8 mouse cellular contexts compared by ENCODE assay signal in genomic region chr8:123373403-123374238, GRCm38 (mm10). TPM values are rescaled to one million over a fixed set of nuclear protein-coding genes. Genes with fewer than 3 reads are reported as not detected.
DNase-seq lines count a peak whose midpoint lies in the region; ATAC-seq lines count a peak whose summit lies in the region.

TSS of gene Tcf25 (plus strand) at chr8:123373753.

- ATAC-seq in hindbrain, embryonic 12.5 days (ENCODE audit: low FRiP score): peak; percentile 91

- no peaks in the 10 kb centered on the region; the same call in 1 of the 2 replicates for H3K27me3 ChIP-seq in hindbrain, embryonic 12.5 days

- peak within 1 kb of the TSS; percentile 94 for H3K27ac ChIP-seq in hindbrain, embryonic 12.5 days

- H3K9me3 ChIP-seq in hindbrain, embryonic 12.5 days (replicated peaks): no peaks in the 10 kb centered on the region

- H3K4me1 ChIP-seq in hindbrain, embryonic 12.5 days: peaks cover 19% of the 10 kb centered on the region

- peak within 1 kb of the TSS; percentile 81 for H3K9ac ChIP-seq in hindbrain, embryonic 12.5 days

- peak within 1 kb of the TSS; percentile 78 for H3K4me2 ChIP-seq in hindbrain, embryonic 12.5 days (replicated peaks)

- DNase-seq in Muller cell, postnatal 12 days (ENCODE audit: inconsistent ontology term): peak; percentile 98
- peak; percentile 98 for DNase-seq in cerebellum, adult 9-11 months
- DNase-seq in frontal cortex, postnatal 10 days (ENCODE audit: low spot score in 2 of 2): peak; percentile 95 to 97
- DNase-seq in layer of hippocampus, postnatal 14 days (ENCODE audit: low spot score in 2 of 2): peak; percentile 96
- peak; percentile 96 for DNase-seq in lung, postnatal 14 days
- DNase-seq in retina, adult 2 months (ENCODE audit: low read depth, low spot score): peak; percentile 83
- DNase-seq in thymus, postnatal 36 days: peak; percentile 94 to 96

- under 1% methylated on average over 75 of the region's 75 CpGs for WGBS in hindbrain, embryonic 12.5 days

- peaks cover 16% of the 10 kb centered on the region for H3K36me3 ChIP-seq in hindbrain, embryonic 12.5 days

- H3K4me3 ChIP-seq in hindbrain, embryonic 12.5 days: peak within 1 kb of the TSS; percentile 83

RNA-seq across cellular contexts. Expression of gene Tcf25, which starts in this region (rescaled TPM):
- polyA plus RNA-seq in hindbrain, embryonic 12.5 days (2016; fragmentation: Nextera tagmentation; extraction: Ambion mirVana): 212 and 231 TPM in 2 replicates
- 100 to 1,000 TPM; 490 to 516 TPM for total RNA-seq in layer of hippocampus, postnatal 14 days (2021)

Comparison
In these comparisons a context has a peak if more than half of its experiments do, and no peak if none do; other contexts are left out.
1. Peak in every context shown above with its lines: DNase-seq, ATAC-seq, H3K4me3 ChIP-seq and H3K27ac ChIP-seq.